Mouse (Mus musculus) E14TG2a.4 (cell line): ENCODE data around the gene Strip1.

Experiments used
- H3K27me3 ChIP-seq: 2 replicates; pipeline ENCODE4 v1.6.1; 2014; ENCODE audit warnings: low read length, control low read depth; ENCODE audit not compliant: insufficient read depth
- H3K36me3 ChIP-seq: 2 replicates; pipeline ENCODE4 v1.6.1; 2014; ENCODE audit warnings: low read length, control low read depth; ENCODE audit not compliant: insufficient read depth
- H3K4me1 ChIP-seq: replicated peaks from 2 replicates; pipeline ENCODE4 v1.6.1; 2014; ENCODE audit warnings: low read depth, low read length, control low read depth
- H3K4me3 ChIP-seq: replicated peaks from 2 replicates; pipeline ENCODE4 v1.5.1; 2014; ENCODE audit warnings: mild to moderate bottlenecking, low read length
- H3K9me3 ChIP-seq: 2 replicates; pipeline ENCODE4 v1.6.1; 2014; ENCODE audit warnings: low read length, control low read depth
- CTCF ChIP-seq: conservative IDR thresholded peaks from 2 replicates; pipeline ENCODE4 v1.5.1; 2014; ENCODE audit warnings: low read length
- NANOG ChIP-seq: IDR thresholded peaks from 2 replicates; pipeline ENCODE4 v1.6.1; 2014; ENCODE audit warnings: borderline replicate concordance, low read length, mixed read lengths
- POU5F1 ChIP-seq: IDR thresholded peaks from 2 replicates; pipeline ENCODE4 v1.6.1; 2014; ENCODE audit warnings: low read length, borderline replicate concordance

The Strip1 gene

GRCm38 (mm10) chr3:107607221-107607620, 24.3 kb downstream of the Strip1 start:
- TF ChIP-seq POU5F1 = no peak
- no peak for TF ChIP-seq NANOG
- no peak for TF ChIP-seq CTCF
- Histone ChIP-seq H3K36me3 (peaks cover 13% of the 10 kb centered on the region), H3K4me1 (peaks cover 33% of the 10 kb centered on the region), H3K27me3 (peaks cover 18% of the 10 kb centered on the region), H3K4me3 (no peak overlapping the region), H3K9me3 (no peaks in the 10 kb centered on the region)

GRCm38 (mm10) chr3:107605304-107605703, 26.2 kb downstream of the Strip1 start:
- Histone ChIP-seq H3K4me1 (peaks cover 33% of the 10 kb centered on the region), H3K36me3 (no peaks in the 10 kb centered on the region), H3K4me3 (no peak overlapping the region), H3K27me3 (peaks cover 38% of the 10 kb centered on the region), H3K9me3 (no peaks in the 10 kb centered on the region)
- TF ChIP-seq CTCF = peak; percentile 87
- no peak for TF ChIP-seq POU5F1
- no peak for TF ChIP-seq NANOG

DNA sequence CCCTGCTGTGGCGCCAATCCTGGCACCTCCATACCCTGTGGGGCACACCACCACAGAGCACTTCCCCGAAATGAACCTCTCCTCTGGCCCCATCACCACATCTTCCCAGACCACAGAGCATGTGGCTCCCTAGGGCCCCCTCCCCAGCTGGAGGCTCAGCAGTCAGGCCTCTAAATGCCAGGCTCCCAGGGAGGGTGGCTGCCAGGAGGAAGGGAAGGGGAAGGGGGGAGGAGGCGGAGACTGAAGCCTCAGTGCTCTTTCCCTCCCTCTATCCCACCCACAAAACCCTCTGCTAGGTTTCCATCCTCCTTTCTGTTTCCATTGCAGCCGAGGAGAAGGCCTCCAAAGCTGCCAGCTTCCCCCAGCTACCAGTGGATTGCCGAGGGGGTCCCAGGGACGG, 31.4 kb downstream of the Strip1 start:
- no peak overlapping the region for H3K4me3 ChIP-seq
- peaks cover 89% of the 10 kb centered on the region for H3K27me3 ChIP-seq
- no peaks in the 10 kb centered on the region for H3K9me3 ChIP-seq
- H3K36me3 ChIP-seq = no peaks in the 10 kb centered on the region
- TF ChIP-seq NANOG (no peak), POU5F1 (no peak), CTCF (no peak)
- H3K4me1 ChIP-seq = peaks cover 32% of the 10 kb centered on the region

GRCm38 (mm10) chr3:107597586-107598389, 33.7 kb downstream of the Strip1 start:
- H3K36me3 ChIP-seq = no peaks in the 10 kb centered on the region

DNA sequence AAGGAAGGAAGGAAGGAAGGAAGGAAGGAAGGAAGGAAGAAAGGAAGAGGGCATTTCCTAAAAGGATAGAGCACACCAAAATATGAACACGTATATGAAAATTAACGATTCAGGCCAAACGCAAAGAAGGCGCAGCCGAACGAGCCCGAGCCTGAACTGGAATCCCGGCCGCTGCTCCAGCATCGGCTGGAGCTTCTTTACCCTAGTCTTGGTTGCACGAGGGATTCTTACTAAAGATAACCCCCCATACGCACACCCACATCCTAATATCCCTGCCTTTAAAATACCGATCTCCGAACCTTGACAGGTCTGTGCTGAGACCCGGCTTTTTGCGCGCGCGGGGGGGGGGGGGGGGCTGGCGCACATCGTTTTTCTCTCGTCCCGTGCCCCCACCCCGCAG, 34.4 kb downstream of the Strip1 start:
- no peaks in the 10 kb centered on the region for H3K36me3 ChIP-seq
- H3K27me3 ChIP-seq = peaks cover 100% of the 10 kb centered on the region
- TF ChIP-seq POU5F1 (no peak), CTCF (no peak), NANOG (no peak)
- peaks cover 30% of the 10 kb centered on the region for H3K4me1 ChIP-seq
- no peak overlapping the region for H3K4me3 ChIP-seq
- H3K9me3 ChIP-seq = no peaks in the 10 kb centered on the region

More at GRCm38 (mm10) chr3:107597586-107598389, 33.7 kb downstream of the Strip1 start:
- peaks cover 30% of the 10 kb centered on the region for H3K4me1 ChIP-seq
- H3K27me3 ChIP-seq = peaks cover 97% of the 10 kb centered on the region
- no peak overlapping the region for H3K4me3 ChIP-seq
- TF ChIP-seq CTCF = 0 out of 2 replicates have a peak, but pooled peaks have one; percentile 4
- TF ChIP-seq NANOG = no peak
- H3K9me3 ChIP-seq = no peaks in the 10 kb centered on the region

DNA sequence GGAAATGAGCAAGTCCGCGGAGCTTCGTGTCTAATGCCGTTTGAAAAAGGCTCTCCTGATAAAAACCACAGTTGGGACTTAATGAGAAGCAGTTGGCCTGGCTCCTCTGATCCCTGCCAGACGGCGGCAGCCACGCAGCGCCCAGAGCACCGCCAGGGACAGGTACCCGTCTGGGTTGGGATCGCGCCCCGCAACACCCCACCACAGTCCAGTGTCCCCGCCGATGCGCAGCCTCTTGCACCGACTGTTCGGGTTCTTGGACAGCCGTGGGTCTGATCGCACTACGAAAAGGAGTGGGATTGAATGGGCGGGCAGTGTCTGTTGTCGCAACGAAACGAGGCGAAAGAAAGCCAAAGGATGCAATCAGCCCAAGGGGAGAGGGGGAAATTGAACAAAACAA, 34.9 kb downstream of the Strip1 start:
- H3K4me3 ChIP-seq = peak overlapping the region; percentile 75
- H3K27me3 ChIP-seq = peaks cover 97% of the 10 kb centered on the region
- H3K4me1 ChIP-seq = peaks cover 30% of the 10 kb centered on the region
- TF ChIP-seq CTCF (no peak), POU5F1 (no peak), NANOG (no peak)
- no peaks in the 10 kb centered on the region for H3K36me3 ChIP-seq
- H3K9me3 ChIP-seq = no peaks in the 10 kb centered on the region

DNA sequence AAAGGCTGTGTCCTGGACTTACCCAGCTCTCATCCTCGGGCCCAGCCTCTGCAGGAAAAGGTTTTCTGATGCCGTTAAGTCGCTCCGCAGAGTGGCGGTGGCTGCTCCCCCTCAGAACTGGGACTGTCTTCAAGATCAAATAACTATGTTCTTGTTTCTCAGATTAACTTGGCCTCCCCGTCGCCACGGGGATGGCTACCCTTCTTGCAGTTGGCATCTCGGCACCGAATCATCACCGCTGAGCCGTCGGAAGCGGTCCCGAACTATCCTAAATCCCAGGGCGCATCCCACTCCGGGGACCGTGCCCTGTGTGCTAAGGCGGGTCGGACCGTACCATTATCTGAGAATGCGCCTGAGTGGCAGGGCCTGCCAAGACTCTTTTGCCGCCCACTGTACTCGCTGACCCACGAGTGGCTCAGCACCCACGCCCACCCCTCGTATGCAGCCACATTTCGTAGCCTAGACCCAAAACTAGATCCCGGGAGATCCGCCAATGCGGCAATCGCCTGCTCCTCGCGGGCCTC, 35.5 kb downstream of the Strip1 start:
- Histone ChIP-seq H3K4me3 (peak overlapping the region; percentile 75), H3K9me3 (no peaks in the 10 kb centered on the region), H3K27me3 (peaks cover 96% of the 10 kb centered on the region), H3K36me3 (no peaks in the 10 kb centered on the region), H3K4me1 (peaks cover 30% of the 10 kb centered on the region)
- TF ChIP-seq POU5F1 (no peak), NANOG (no peak), CTCF (no peak)

DNA sequence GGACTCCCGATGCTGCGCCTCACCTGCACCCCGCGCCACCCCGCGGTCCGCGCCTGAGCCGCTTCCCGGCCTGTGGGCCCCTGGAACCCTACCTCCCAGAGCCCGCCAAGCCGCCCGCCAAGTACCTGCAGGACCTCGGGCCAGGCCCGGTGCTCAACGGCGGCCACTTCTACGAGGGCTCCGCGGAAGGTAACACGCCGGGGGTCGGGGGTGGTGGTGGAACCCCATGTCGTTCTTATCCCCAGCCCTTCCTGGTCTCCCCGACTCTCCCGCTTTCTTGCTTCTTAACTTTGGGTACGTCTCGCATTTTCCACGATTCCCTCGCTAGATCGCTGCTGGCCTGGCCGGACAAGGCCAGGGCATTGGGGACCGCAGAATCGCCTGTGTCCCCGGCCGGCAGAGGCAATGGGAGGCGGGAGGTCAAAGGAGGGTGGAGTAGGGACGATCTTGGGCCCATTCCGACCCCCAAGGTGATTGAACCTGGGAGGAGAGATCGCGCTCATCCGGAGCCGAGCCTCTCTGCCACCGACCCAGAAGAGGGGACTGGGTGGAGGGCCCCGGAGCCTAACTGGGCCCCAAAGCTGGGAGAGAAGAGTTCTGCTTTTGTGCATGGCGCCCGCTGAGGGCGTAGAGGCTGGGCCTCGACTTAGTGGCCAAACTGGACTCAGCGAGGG, 36.1 kb downstream of the Strip1 start:
- Histone ChIP-seq H3K4me3 (peak overlapping the region; percentile 75), H3K36me3 (no peaks in the 10 kb centered on the region), H3K27me3 (peaks cover 93% of the 10 kb centered on the region), H3K9me3 (no peaks in the 10 kb centered on the region), H3K4me1 (peaks cover 30% of the 10 kb centered on the region)
- no peak for TF ChIP-seq CTCF
- TF ChIP-seq POU5F1 = no peak
- no peak for TF ChIP-seq NANOG

- peak within 1 kb of the TSS; percentile 75 for H3K4me3 ChIP-seq
- TF ChIP-seq POU5F1 (no peak), CTCF (no peak), NANOG (no peak)
- no peaks in the 10 kb centered on the region for H3K9me3 ChIP-seq
- H3K4me1 ChIP-seq = peaks cover 30% of the 10 kb centered on the region
- peaks cover 93% of the 10 kb centered on the region for H3K27me3 ChIP-seq
- no peaks in the 10 kb centered on the region for H3K36me3 ChIP-seq
Measured at GRCm38 (mm10) chr3:107594662-107595263, 36.7 kb downstream of the Strip1 start, which contains the start of gene Alx3. Gene Alx3 (plus strand): TSS chr3:107595031.
